Mouse (Mus musculus): ENCODE results near the gene Gm49416.

Gm49416 gene

GRCm38 (mm10) chr19:8921741-8922140 is 33.0 kb downstream of the Gm49416 start:
- no peak for DNase-seq

DNA sequence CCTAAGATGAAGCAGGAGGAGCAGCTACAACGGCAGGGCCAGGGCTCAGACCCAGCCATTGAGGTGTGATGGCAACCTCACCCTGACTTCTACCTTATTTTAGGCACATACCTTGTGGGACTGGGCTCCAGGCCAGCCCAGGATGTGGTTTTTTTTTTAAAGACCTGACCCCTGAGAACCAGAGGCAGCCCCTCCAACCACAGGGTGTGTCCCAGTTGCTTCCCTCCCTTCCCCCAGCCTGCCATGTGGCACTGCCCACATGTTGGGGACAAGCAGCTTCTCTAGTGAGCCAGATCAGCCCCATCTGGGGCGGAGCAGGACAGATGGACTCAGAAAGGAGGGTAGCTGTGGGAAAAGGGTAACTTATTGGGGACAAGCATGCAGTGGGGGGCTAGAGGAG is 38.0 kb downstream of the Gm49416 start:
- DNase-seq, result no peak

DNA sequence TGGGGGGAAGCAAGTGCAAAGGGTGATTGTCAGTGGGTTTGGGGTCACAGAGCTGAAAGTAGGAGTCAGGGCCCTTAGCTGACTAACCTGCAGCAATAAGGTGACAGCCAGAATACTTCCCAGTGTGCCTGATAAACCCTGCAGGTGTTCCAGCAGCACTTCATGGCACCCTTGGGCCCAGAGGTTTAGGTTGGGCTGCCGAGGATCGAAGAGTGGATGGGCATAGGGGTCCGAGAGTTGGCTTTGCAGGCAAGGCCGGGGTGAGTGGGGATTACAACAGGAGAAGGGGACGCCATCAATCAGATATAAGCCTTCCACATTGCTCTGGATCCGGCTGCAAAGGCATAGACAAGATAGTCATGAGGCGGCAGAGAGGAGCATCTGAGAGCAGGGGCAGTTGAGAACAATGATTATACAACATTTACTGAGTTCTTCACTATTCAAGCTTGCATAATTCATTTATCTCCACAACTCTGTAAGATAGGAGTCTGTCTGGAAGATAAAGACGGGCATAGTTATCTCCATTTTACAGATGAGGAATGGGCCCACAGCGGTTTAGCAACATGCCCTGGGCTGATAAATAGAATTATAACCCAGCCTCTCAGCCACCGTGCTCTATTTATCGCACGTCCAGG is 39.3 kb downstream of the Gm49416 start:
- DNase-seq, result no peak

- no peak for DNase-seq
Observed at GRCm38 (mm10) chr19:8928689-8929223, 40.0 kb downstream of the Gm49416 start.

DNA sequence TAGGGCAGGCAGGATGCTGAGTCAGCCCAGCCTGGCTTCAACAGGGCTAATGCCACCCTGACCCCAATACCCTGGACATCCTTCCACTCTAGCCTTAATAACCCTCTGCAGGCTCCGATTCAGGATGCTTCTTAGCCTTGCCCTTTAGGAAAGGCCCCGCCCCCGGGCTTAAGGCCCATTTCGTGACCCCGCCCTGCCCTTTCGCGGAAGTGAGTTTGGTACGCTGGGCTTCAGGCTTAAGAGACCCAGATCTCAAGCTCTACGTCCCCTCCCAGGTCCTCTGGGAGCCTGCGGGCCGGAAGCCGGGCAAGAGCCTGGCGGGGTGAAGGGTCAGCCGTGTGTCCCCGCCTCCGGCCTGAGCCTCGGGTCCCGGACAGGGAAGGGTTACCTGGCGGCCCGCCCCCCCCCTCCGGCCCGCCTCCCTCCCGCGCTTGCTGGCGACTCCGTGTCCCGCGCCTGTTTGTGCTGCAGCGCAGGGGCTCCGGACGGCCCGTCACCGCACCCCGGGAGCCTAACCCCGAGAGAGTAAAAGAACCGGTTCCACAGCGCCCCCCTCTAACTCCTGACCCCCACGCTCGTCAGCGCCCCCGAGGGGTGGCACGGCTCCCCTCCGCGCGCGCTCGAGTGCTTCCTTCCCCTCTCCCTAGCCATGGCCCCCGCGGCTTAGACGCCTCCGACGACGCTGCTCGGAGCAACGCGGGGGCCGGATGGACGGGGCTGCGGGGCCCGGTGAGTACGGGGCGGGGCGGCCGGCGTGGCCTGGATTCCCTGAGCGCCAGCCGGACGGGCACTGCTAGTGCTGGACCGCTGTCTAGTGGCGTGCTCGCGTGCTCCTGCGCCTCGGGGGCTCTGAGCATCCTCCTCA is 40.7 kb downstream of the Gm49416 start, which contains the start of the genes Rom1 and Eml3:
Gene Rom1, minus strand, starts transcription at position 133 of the 865 bp plus-strand sequence.
Gene Eml3, plus strand, starts transcription at position 329 of the 865 bp plus-strand sequence.
- peak; percentile 93 for DNase-seq

GRCm38 (mm10) chr19:8930117-8930516 is 41.4 kb downstream of the Gm49416 start:
- no peak for DNase-seq

GRCm38 (mm10) chr19:8930771-8931170 is 42.0 kb downstream of the Gm49416 start:
- no peak for DNase-seq

- no peak for DNase-seq
Observed at GRCm38 (mm10) chr19:8936736-8937135, 48.0 kb downstream of the Gm49416 start.

DNA sequence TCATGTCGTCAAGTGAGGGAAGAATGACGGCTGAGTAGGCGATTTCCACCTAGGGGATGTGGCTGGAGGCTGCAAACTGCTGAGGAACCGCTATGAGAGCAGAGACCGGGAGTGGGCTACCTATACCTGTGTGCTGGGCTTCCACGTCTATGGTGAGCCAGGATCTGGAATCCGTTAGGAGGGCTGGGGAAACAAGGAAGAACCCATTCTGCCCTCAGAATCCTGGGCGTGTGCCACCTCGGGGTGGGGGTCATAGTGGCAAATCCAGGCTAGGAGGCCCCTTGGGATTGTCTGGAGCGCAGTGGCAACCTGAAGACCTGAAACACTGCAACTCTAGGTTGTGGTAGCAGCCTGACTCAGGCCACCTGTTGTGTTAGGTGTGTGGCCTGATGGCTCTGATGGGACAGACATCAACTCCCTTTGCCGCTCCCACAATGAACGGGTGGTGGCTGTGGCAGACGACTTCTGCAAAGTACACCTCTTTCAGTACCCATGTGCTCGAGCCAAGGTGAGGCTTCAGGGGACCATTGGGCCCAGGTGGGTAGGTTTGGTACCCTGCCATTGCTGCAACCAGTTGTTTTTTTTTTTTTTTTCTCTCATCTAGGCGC is 51.9 kb downstream of the Gm49416 start:
- no peak for DNase-seq

DNA sequence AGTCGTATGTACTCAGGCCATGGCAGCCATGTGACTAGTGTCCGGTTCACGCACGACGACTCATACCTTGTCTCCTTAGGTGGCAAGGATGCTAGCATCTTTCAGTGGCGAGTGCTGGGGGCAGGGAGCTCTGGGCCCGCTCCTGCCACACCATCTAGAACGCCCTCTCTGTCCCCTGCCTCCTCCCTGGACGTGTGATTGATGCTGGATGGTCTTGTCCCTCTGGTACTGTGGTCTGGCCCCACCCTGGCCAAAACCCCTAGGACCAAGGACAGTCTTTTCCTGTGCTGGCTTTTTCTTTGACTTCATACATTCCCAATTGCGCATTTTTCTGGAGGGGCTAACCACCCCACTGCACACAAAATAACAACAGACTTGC is 52.4 kb downstream of the Gm49416 start:
- no peak for DNase-seq

GRCm38 (mm10) chr19:8941515-8942217 is 52.9 kb downstream of the Gm49416 start, which contains the start of gene Mta2:
Mta2 (plus strand) TSS chr19:8941875.
- DNase-seq, result peak; percentile 95

- DNase-seq, result no peak
Observed at GRCm38 (mm10) chr19:8942276-8942964, 53.7 kb downstream of the Gm49416 start.

DNA sequence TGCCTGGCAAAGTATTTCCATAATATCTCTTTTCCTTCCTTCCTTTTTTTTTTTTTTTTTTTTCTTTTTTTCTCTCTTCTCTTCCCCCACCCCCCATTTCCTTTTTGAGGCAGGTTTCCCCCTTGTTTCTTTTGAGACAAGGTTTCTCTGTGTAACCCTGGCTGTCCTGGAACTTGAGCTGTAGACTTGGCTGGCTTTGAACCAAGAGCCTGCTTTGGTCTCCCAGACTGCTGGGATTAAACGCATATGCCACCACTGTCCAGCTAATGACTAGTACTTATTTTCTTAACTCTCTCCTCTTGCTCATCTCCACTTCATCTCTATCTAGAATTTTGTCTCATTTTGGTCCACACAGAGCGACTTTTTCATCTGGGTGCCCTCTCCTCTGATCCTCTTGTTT is 54.3 kb downstream of the Gm49416 start:
- no peak for DNase-seq

GRCm38 (mm10) chr19:8944062-8944461 is 55.3 kb downstream of the Gm49416 start:
- no peak for DNase-seq

GRCm38 (mm10) chr19:8944750-8945149 is 56.0 kb downstream of the Gm49416 start:
- DNase-seq, result peak; percentile 71
